Mouse (Mus musculus): ENCODE measurements around the gene Gm9817. TPM values are rescaled to one million over a fixed set of nuclear protein-coding genes. Genes with fewer than 3 reads are reported as not detected.

The Gm9817 gene
- polyA plus RNA-seq, 1 experiment: not detected

DNA sequence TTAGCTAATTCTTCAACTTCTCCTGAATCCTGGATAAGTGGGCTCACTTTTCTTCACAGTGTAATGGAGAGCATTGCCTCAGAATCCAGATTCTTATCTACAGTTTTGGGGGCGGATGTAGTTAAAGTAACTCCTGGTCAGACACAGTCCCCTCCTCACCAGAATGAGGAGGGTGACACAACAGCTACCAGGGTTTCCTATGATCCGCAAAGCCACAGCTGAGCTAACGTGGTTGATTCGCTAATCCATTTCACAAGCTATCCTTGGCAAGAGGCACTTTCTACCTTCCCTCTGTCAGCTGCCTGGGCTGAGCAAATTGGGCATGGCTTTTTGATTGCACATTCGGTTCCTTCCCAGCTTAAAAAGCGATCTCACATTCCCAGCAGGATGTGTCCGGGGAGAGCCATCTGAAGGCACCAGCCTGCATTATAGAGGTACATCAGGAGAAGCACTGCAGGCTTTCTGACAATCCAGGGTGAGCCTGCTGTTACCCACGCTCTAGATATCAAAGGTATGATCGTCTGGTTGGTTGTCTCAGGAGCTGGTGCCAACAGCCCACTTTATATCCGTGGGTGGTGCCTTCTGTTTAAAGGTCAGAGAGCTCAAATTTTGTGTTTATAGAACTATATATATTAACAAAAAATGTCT lies 21.2 kb downstream of the Gm9817 start:
- TF ChIP-seq CTCF (IDR thresholded peaks at IDR 0.05; ENCODE audit: borderline replicate concordance, control insufficient read depth, extremely low read depth, insufficient read depth, low read length, poor library complexity) (no peak), POLR2A (IDR thresholded peaks at IDR 0.05; ENCODE audit: control insufficient read depth, extremely low read depth, insufficient read depth, low read length, poor library complexity) (no peak)
- Histone ChIP-seq H3K27me3 (ENCODE audit: control insufficient read depth, insufficient read depth, low read length) (no peaks in the 10 kb centered on the region), H3K4me1 (replicated peaks; ENCODE audit: control insufficient read depth, insufficient read depth, low read length) (no peaks in the 10 kb centered on the region), H3K27ac (ENCODE audit: control insufficient read depth, insufficient read depth, low read length) (no peak overlapping the region), H3K36me3 (ENCODE audit: control insufficient read depth, insufficient read depth, low read length) (no peaks in the 10 kb centered on the region), H3K4me3 (ENCODE audit: control insufficient read depth, insufficient read depth, low read length) (no peak overlapping the region)
- no peak for DNase-seq
- 84% methylated on average over 10 of the region's 10 CpGs for WGBS

GRCm38 (mm10) chr13:45106480-45106879 lies 28.0 kb downstream of the Gm9817 start:
- Histone ChIP-seq H3K4me3 (ENCODE audit: control insufficient read depth, insufficient read depth, low read length) (no peak overlapping the region), H3K27ac (ENCODE audit: control insufficient read depth, insufficient read depth, low read length) (no peak overlapping the region), H3K4me1 (replicated peaks; ENCODE audit: control insufficient read depth, insufficient read depth, low read length) (no peaks in the 10 kb centered on the region), H3K27me3 (ENCODE audit: control insufficient read depth, insufficient read depth, low read length) (no peaks in the 10 kb centered on the region), H3K36me3 (ENCODE audit: control insufficient read depth, insufficient read depth, low read length) (no peaks in the 10 kb centered on the region)
- TF ChIP-seq POLR2A (IDR thresholded peaks at IDR 0.05; ENCODE audit: control insufficient read depth, extremely low read depth, insufficient read depth, low read length, poor library complexity) (no peak), CTCF (IDR thresholded peaks at IDR 0.05; ENCODE audit: borderline replicate concordance, control insufficient read depth, extremely low read depth, insufficient read depth, low read length, poor library complexity) (no peak)
- WGBS: 93% methylated on average over 3 of the region's 3 CpGs
- DNase-seq: no peak

- WGBS: 18% methylated on average over 7 of the region's 7 CpGs
- DNase-seq: no peak
- Histone ChIP-seq H3K27ac (ENCODE audit: control insufficient read depth, insufficient read depth, low read length) (no peak overlapping the region), H3K36me3 (ENCODE audit: control insufficient read depth, insufficient read depth, low read length) (no peaks in the 10 kb centered on the region), H3K27me3 (ENCODE audit: control insufficient read depth, insufficient read depth, low read length) (no peaks in the 10 kb centered on the region), H3K4me3 (ENCODE audit: control insufficient read depth, insufficient read depth, low read length) (no peak overlapping the region), H3K4me1 (replicated peaks; ENCODE audit: control insufficient read depth, insufficient read depth, low read length) (no peaks in the 10 kb centered on the region)
- TF ChIP-seq POLR2A (IDR thresholded peaks at IDR 0.05; ENCODE audit: control insufficient read depth, extremely low read depth, insufficient read depth, low read length, poor library complexity) (no peak), CTCF (IDR thresholded peaks at IDR 0.05; ENCODE audit: borderline replicate concordance, control insufficient read depth, extremely low read depth, insufficient read depth, low read length, poor library complexity) (no peak)
Measured at GRCm38 (mm10) chr13:45108851-45109390, 30.4 kb downstream of the Gm9817 start.

DNA sequence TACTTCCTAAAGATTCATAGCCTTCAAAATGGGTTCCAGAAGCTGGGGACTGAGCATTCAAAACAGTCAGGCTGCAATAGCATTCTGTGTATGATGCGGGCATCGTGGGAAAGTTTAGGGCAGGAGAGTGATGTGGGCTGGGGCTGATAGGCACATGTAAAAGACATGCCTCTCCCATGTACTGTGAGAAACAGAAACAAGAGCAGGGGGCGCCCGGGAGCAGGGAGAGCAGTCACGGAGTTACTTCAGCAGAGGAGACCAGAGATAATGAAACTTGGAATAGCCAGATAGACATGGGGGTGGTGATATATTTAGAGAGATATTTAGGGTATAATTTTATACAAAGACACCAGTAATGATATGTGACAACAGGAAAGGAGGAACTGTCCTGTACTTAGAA lies 39.9 kb downstream of the Gm9817 start:
- H3K27me3 ChIP-seq (ENCODE audit: control insufficient read depth, insufficient read depth, low read length): no peaks in the 10 kb centered on the region
- H3K36me3 ChIP-seq (ENCODE audit: control insufficient read depth, insufficient read depth, low read length): no peaks in the 10 kb centered on the region
- 92% methylated on average over 5 of the region's 5 CpGs for WGBS
- peaks cover 15% of the 10 kb centered on the region for H3K4me1 ChIP-seq (replicated peaks; ENCODE audit: control insufficient read depth, insufficient read depth, low read length)
- no peak overlapping the region for H3K27ac ChIP-seq (ENCODE audit: control insufficient read depth, insufficient read depth, low read length)
- no peak for TF ChIP-seq POLR2A (IDR thresholded peaks at IDR 0.05; ENCODE audit: control insufficient read depth, extremely low read depth, insufficient read depth, low read length, poor library complexity)
- TF ChIP-seq CTCF (IDR thresholded peaks at IDR 0.05; ENCODE audit: borderline replicate concordance, control insufficient read depth, extremely low read depth, insufficient read depth, low read length, poor library complexity): no peak
- no peak for DNase-seq
- no peak overlapping the region for H3K4me3 ChIP-seq (ENCODE audit: control insufficient read depth, insufficient read depth, low read length)

DNA sequence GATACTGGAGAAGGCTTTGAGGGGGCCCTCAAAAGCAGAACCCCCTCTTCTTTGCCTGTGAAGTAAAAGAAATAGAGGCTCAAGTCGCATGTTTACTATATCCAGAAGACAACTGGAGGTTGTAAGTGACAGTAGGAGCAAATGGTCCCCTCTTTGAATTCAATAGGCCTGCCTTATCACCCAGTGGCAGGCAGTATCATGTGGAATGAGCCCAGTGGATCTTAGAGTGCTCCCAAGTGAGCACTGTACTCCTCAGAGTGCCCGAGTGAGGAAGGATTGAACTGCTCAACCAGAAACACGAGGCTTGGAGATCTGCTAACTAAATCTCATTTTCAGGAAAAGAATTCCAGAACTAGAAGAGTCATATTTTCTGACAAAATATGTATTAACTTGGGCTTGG lies 40.3 kb downstream of the Gm9817 start:
- Histone ChIP-seq H3K36me3 (ENCODE audit: control insufficient read depth, insufficient read depth, low read length) (no peaks in the 10 kb centered on the region), H3K27me3 (ENCODE audit: control insufficient read depth, insufficient read depth, low read length) (no peaks in the 10 kb centered on the region), H3K27ac (ENCODE audit: control insufficient read depth, insufficient read depth, low read length) (no peak overlapping the region), H3K4me3 (ENCODE audit: control insufficient read depth, insufficient read depth, low read length) (no peak overlapping the region), H3K4me1 (replicated peaks; ENCODE audit: control insufficient read depth, insufficient read depth, low read length) (peaks cover 15% of the 10 kb centered on the region)
- no peak for DNase-seq
- TF ChIP-seq CTCF (IDR thresholded peaks at IDR 0.05; ENCODE audit: borderline replicate concordance, control insufficient read depth, extremely low read depth, insufficient read depth, low read length, poor library complexity): no peak
- TF ChIP-seq POLR2A (IDR thresholded peaks at IDR 0.05; ENCODE audit: control insufficient read depth, extremely low read depth, insufficient read depth, low read length, poor library complexity): no peak
- WGBS: 86% methylated on average over 3 of the region's 3 CpGs

Other genes with a start within 250 kb of the Gm9817 start
- 60.6 and 70.6 TPM in 2 replicates for gene Dtnbp1, start 76.5 kb upstream of the Gm9817 start, polyA plus RNA-seq (2012; rRNA removed)

Measured in thymus, adult 2 months (tissue).